11 mouse cellular contexts compared by ENCODE assay signal in genomic region chr10:110782655-110783054, GRCm38 (mm10). TPM values are rescaled to one million over a fixed set of nuclear protein-coding genes. Genes with fewer than 3 reads are reported as not detected.
DNase-seq lines count a peak whose midpoint lies in the region; ATAC-seq lines count a peak whose summit lies in the region.
"Had no signal": no experiment of that assay in that cellular context is flagged by ENCODE, and none has a peak within 500 bp of the region (broad histone marks: within the 10 kb centered on the region; RNA-seq: fewer than 3 reads in every experiment).

No protein-coding gene starts in this region.

- no peaks in the 10 kb centered on the region for H3K9me3 ChIP-seq in hindbrain, embryonic 11.5 days (ENCODE audit: control insufficient read depth, low read length)
- H3K9me3 ChIP-seq in hindbrain, embryonic 13.5 days, result no peaks in the 10 kb centered on the region
- no peaks in the 10 kb centered on the region for H3K9me3 ChIP-seq in midbrain, embryonic 12.5 days
- no peaks in the 10 kb centered on the region for H3K9me3 ChIP-seq in midbrain, embryonic 16.5 days (replicated peaks; ENCODE audit: control insufficient read depth, low read length, poor library complexity, severe bottlenecking)
- H3K9me3 ChIP-seq: heart, embryonic 10.5 days had no signal

- H3K27me3 ChIP-seq in hindbrain, embryonic 11.5 days (ENCODE audit: control insufficient read depth, insufficient read depth, low read length), result no peaks in the 10 kb centered on the region
- H3K27me3 ChIP-seq in hindbrain, embryonic 13.5 days, result no peaks in the 10 kb centered on the region
- H3K27me3 ChIP-seq in midbrain, embryonic 12.5 days, result no peaks in the 10 kb centered on the region
- no peaks in the 10 kb centered on the region for H3K27me3 ChIP-seq in midbrain, embryonic 16.5 days (ENCODE audit: control insufficient read depth, insufficient read depth, low read depth, low read length)
- H3K27me3 ChIP-seq: liver, embryonic 13.5 days had no signal

- ATAC-seq in hindbrain, embryonic 11.5 days (ENCODE audit: low FRiP score), result peak; percentile 18; the same call in 1 of the 2 replicates
- no peak for ATAC-seq in hindbrain, embryonic 13.5 days (ENCODE audit: low FRiP score)
- peak; percentile 41; the same call in 1 of the 2 replicates for ATAC-seq in midbrain, embryonic 12.5 days (ENCODE audit: low FRiP score, low read depth)
- ATAC-seq in midbrain, embryonic 16.5 days, result no peak

- H3K27ac ChIP-seq in hindbrain, embryonic 11.5 days (ENCODE audit: low read depth, low read length), result no peak overlapping the region
- no peak overlapping the region for H3K27ac ChIP-seq in hindbrain, embryonic 13.5 days
- no peak overlapping the region for H3K27ac ChIP-seq in midbrain, embryonic 12.5 days (replicated peaks)
- no peak overlapping the region for H3K27ac ChIP-seq in midbrain, embryonic 16.5 days (ENCODE audit: low read length)
- H3K27ac ChIP-seq: heart, embryonic 10.5 days; liver, embryonic 13.5 days had no signal

- no peak overlapping the region for H3K4me2 ChIP-seq in hindbrain, embryonic 11.5 days (replicated peaks; ENCODE audit: low read depth, low read length)
- no peak overlapping the region for H3K4me2 ChIP-seq in hindbrain, embryonic 13.5 days
- H3K4me2 ChIP-seq in midbrain, embryonic 12.5 days (replicated peaks), result no peak overlapping the region
- H3K4me2 ChIP-seq in midbrain, embryonic 16.5 days (ENCODE audit: low read length), result no peak overlapping the region
- H3K4me2 ChIP-seq: liver, embryonic 13.5 days had no signal

- no peak overlapping the region for H3K9ac ChIP-seq in hindbrain, embryonic 11.5 days (ENCODE audit: low read depth, low read length)
- H3K9ac ChIP-seq in hindbrain, embryonic 13.5 days, result no peak overlapping the region
- no peak overlapping the region for H3K9ac ChIP-seq in midbrain, embryonic 12.5 days (replicated peaks)
- no peak overlapping the region for H3K9ac ChIP-seq in midbrain, embryonic 16.5 days (ENCODE audit: low read depth, low read length)
- H3K9ac ChIP-seq: liver, embryonic 13.5 days had no signal

- 85% methylated on average over 10 of the region's 10 CpGs for WGBS in hindbrain, embryonic 11.5 days
- WGBS in hindbrain, embryonic 13.5 days, result 81% methylated on average over 10 of the region's 10 CpGs
- WGBS in midbrain, embryonic 12.5 days, result 84% methylated on average over 10 of the region's 10 CpGs
- 83% methylated on average over 10 of the region's 10 CpGs for WGBS in midbrain, embryonic 16.5 days

- H3K4me1 ChIP-seq in hindbrain, embryonic 11.5 days (replicated peaks; ENCODE audit: control insufficient read depth, insufficient read depth, low read length), result no peaks in the 10 kb centered on the region
- H3K4me1 ChIP-seq in hindbrain, embryonic 13.5 days (replicated peaks), result no peaks in the 10 kb centered on the region
- H3K4me1 ChIP-seq in midbrain, embryonic 12.5 days, result no peaks in the 10 kb centered on the region
- H3K4me1 ChIP-seq in midbrain, embryonic 16.5 days (ENCODE audit: control insufficient read depth, insufficient read depth, low read length), result no peaks in the 10 kb centered on the region

- peaks cover 15% of the 10 kb centered on the region for H3K36me3 ChIP-seq in hindbrain, embryonic 11.5 days (ENCODE audit: control insufficient read depth, insufficient read depth, low read length)
- peaks cover 57% of the 10 kb centered on the region for H3K36me3 ChIP-seq in hindbrain, embryonic 13.5 days
- H3K36me3 ChIP-seq in midbrain, embryonic 12.5 days, result peaks cover 66% of the 10 kb centered on the region
- peaks cover 16% of the 10 kb centered on the region for H3K36me3 ChIP-seq in midbrain, embryonic 16.5 days (ENCODE audit: control insufficient read depth, insufficient read depth, low read length)

- no peak overlapping the region for H3K4me3 ChIP-seq in hindbrain, embryonic 11.5 days (ENCODE audit: low read depth, low read length)
- no peak overlapping the region for H3K4me3 ChIP-seq in hindbrain, embryonic 13.5 days
- no peak overlapping the region for H3K4me3 ChIP-seq in midbrain, embryonic 12.5 days
- H3K4me3 ChIP-seq in midbrain, embryonic 16.5 days (ENCODE audit: low read depth, low read length), result no peak overlapping the region
- H3K4me3 ChIP-seq: heart, embryonic 10.5 days; liver, embryonic 13.5 days had no signal

- no peak for DNase-seq in hindbrain, embryonic 11.5 days (ENCODE audit: low spot score)
- peak; percentile 64 for DNase-seq in NIH3T3 (ENCODE audit: low read depth)
- DNase-seq in retina, embryonic 14.5 days (ENCODE audit: low spot score), result peak; percentile 63
- no peak for DNase-seq in layer of hippocampus, postnatal 36 days
- DNase-seq in Muller cell, postnatal 12 days (ENCODE audit: inconsistent ontology term), result no peak
- DNase-seq: liver, embryonic 13.5 days; spleen, adult 18-20 months had no signal

RNA-seq across cellular contexts. Expression of gene E2f7, which starts 37.4 kb away (rescaled TPM):
- polyA plus RNA-seq in hindbrain, embryonic 11.5 days (2014; fragmentation: Nextera tagmentation; extraction: Ambion mirVana), result 28.6 and 30.8 TPM in 2 replicates
- 8.4 and 8.9 TPM in 2 replicates for polyA plus RNA-seq in hindbrain, embryonic 13.5 days (2015; fragmentation: Nextera tagmentation; extraction: Ambion mirVana)
- polyA plus RNA-seq in midbrain, embryonic 12.5 days (2016; fragmentation: Nextera tagmentation; extraction: Ambion mirVana), result 34.8 and 35.4 TPM in 2 replicates
- 4.3 and 4.8 TPM in 2 replicates for polyA plus RNA-seq in midbrain, embryonic 16.5 days (2015; fragmentation: Nextera tagmentation; extraction: Ambion mirVana)
- under 1 TPM; 0.38 to 0.90 TPM for total RNA-seq in layer of hippocampus, postnatal 36 days (2021)

Comparison
In these comparisons a context has a peak if more than half of its experiments do, and no peak if none do; other contexts are left out.
1. ATAC-seq: peak in hindbrain, embryonic 11.5 days (single experiment) and midbrain, embryonic 12.5 days (single experiment); none in hindbrain, embryonic 13.5 days (single experiment) and midbrain, embryonic 16.5 days (single experiment).
2. DNase-seq: peak in NIH3T3 (single experiment) and retina, embryonic 14.5 days (single experiment); none in hindbrain, embryonic 11.5 days (single experiment), layer of hippocampus, postnatal 36 days (0 of 2) and Muller cell, postnatal 12 days (single experiment).